In the genomic region with DNA sequence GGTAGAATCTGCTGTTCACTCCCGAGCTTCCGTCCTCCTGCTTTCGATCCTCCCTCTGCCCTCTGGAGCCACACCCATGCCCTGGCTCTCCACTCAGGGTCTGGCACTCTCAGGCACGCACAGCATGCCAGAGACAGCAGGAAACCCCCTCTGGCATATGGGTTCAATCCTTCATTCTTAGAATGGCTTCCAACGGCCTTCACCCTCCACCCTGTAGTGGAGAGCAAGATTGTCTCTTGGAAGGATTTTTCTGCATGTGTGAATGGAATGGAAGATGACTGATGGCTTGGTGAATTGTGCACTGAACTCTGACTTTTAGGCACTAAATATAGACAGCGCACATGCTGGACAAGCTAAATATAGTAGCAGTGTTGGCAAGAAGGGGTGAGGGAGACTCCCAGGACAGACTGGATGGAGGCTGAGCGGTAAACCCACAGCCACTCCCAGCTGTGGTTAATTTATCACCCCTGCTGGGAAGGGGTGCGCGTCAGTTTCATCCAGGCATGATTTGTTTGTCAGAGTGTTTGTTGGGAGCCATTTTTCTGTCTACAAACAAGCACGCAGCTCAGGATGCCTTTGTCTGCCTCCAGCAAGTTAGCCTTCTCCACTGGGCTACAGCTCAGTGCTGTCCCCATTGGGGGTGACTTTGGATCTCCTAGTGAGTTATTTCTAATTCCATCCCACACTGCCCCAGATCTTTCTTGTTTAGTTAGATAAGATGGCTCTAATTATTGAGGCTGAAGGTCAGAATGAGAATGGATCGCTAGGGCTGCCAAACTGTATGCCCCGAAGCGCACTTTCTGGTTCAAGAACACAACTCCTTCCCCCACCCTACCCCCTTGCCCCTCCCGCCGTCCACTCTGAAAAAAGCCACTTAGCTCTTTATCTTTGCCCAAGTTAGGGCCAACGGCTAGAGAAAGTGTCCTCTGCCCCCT, we compare ENCODE assay signal across 9 mouse cellular contexts. TPM values are rescaled to one million over a fixed set of nuclear protein-coding genes. Genes with fewer than 3 reads are reported as not detected.
DNase-seq lines count a peak whose midpoint lies in the region; ATAC-seq and TF ChIP-seq lines count a peak whose summit lies in the region.
"Had no signal": no experiment of that assay in that cellular context is flagged by ENCODE, and none has a peak within 500 bp of the region (broad histone marks: within the 10 kb centered on the region; RNA-seq: fewer than 3 reads in every experiment).

No protein-coding gene starts in this region.

- TF ChIP-seq CTCF in lung, postnatal 0 days (IDR thresholded peaks at IDR 0.05): no peak

- peaks cover 18% of the 10 kb centered on the region for H3K27me3 ChIP-seq in forebrain, embryonic 10.5 days (ENCODE audit: poor library complexity, severe bottlenecking)
- H3K27me3 ChIP-seq in forebrain, embryonic 13.5 days: no peaks in the 10 kb centered on the region
- no peaks in the 10 kb centered on the region for H3K27me3 ChIP-seq in lung, postnatal 0 days (replicated peaks; ENCODE audit: insufficient read depth, low read length)
- H3K27me3 ChIP-seq in stomach, embryonic 16.5 days (ENCODE audit: control insufficient read depth, insufficient read depth, low read length): no peaks in the 10 kb centered on the region

- no peak; the same call in 1 of the 2 replicates for TF ChIP-seq EP300 in lung, postnatal 0 days (IDR thresholded peaks at IDR 0.05)

- H3K4me2 ChIP-seq in forebrain, embryonic 13.5 days: no peak overlapping the region
- 0 out of 2 replicates have a peak overlapping the region, but pooled peaks have one; percentile 19 for H3K4me2 ChIP-seq in lung, postnatal 0 days (replicated peaks; ENCODE audit: low read depth, low read length)
- no peak overlapping the region for H3K4me2 ChIP-seq in stomach, embryonic 16.5 days (ENCODE audit: low read depth, low read length)

- peaks cover 29% of the 10 kb centered on the region for H3K4me1 ChIP-seq in forebrain, embryonic 10.5 days
- H3K4me1 ChIP-seq in forebrain, embryonic 13.5 days: peaks cover 12% of the 10 kb centered on the region; the same call in 1 of the 2 replicates
- peaks cover 6% of the 10 kb centered on the region; the same call in 1 of the 2 replicates for H3K4me1 ChIP-seq in lung, postnatal 0 days (ENCODE audit: insufficient read depth, low read depth, low read length)
- H3K4me1 ChIP-seq in stomach, embryonic 16.5 days (ENCODE audit: control insufficient read depth, insufficient read depth, low read length): peaks cover 17% of the 10 kb centered on the region; the same call in 1 of the 2 replicates

- H3K9me3 ChIP-seq in forebrain, embryonic 10.5 days: no peaks in the 10 kb centered on the region
- no peaks in the 10 kb centered on the region for H3K9me3 ChIP-seq in forebrain, embryonic 13.5 days (replicated peaks)
- no peaks in the 10 kb centered on the region for H3K9me3 ChIP-seq in lung, postnatal 0 days (ENCODE audit: low read length)
- H3K9me3 ChIP-seq in stomach, embryonic 16.5 days (replicated peaks; ENCODE audit: control insufficient read depth, low read length): no peaks in the 10 kb centered on the region

- H3K27ac ChIP-seq in forebrain, embryonic 10.5 days: 0 out of 2 replicates have a peak overlapping the region, but pooled peaks have one; percentile 20
- H3K27ac ChIP-seq in forebrain, embryonic 13.5 days: no peak overlapping the region
- H3K27ac ChIP-seq in lung, postnatal 0 days (ENCODE audit: low read length): no peak overlapping the region
- no peak overlapping the region; the same call in 1 of the 2 replicates for H3K27ac ChIP-seq in stomach, embryonic 16.5 days (ENCODE audit: low read length)

- no peak overlapping the region for H3K4me3 ChIP-seq in forebrain, embryonic 10.5 days
- H3K4me3 ChIP-seq in forebrain, embryonic 13.5 days: no peak overlapping the region
- no peak overlapping the region for H3K4me3 ChIP-seq in lung, postnatal 0 days (ENCODE audit: low read depth, low read length)
- no peak overlapping the region for H3K4me3 ChIP-seq in stomach, embryonic 16.5 days (replicated peaks; ENCODE audit: low read length)

- WGBS in forebrain, embryonic 10.5 days: 59% methylated on average over 16 of the region's 16 CpGs
- WGBS in forebrain, embryonic 13.5 days: 64% methylated on average over 16 of the region's 16 CpGs
- WGBS in lung, postnatal 0 days: 37% methylated on average over 16 of the region's 16 CpGs
- WGBS in stomach, embryonic 16.5 days: 40% methylated on average over 16 of the region's 16 CpGs

- no peak for DNase-seq in forebrain, embryonic 10.5 days (ENCODE audit: extremely low spot score, low spot score)
- peak; percentile 24 for DNase-seq in embryo, embryonic 10.5 days (ENCODE audit: low spot score)
- DNase-seq in heart, postnatal 4 days: peak; percentile 52
- peak; percentile 79 for DNase-seq in lung, postnatal 0 days (ENCODE audit: low spot score)
- no peak for DNase-seq in T-cell, adult 2 months (ENCODE audit: low spot score)
- DNase-seq in frontal cortex, adult 2 months (ENCODE audit: extremely low spot score in 1 of 2, low spot score in 1 of 2): no peak

- H3K9ac ChIP-seq in forebrain, embryonic 13.5 days: no peak overlapping the region
- H3K9ac ChIP-seq in lung, postnatal 0 days (replicated peaks; ENCODE audit: low read depth): no peak overlapping the region
- no peak overlapping the region for H3K9ac ChIP-seq in stomach, embryonic 16.5 days (ENCODE audit: low read length)

- ATAC-seq in forebrain, embryonic 13.5 days: no peak
- peak; percentile 74 for ATAC-seq in lung, postnatal 0 days
- ATAC-seq in stomach, embryonic 16.5 days (ENCODE audit: insufficient read depth, low FRiP score): 0 out of 2 replicates have a peak, but pooled peaks have one; percentile 16

- H3K36me3 ChIP-seq in forebrain, embryonic 10.5 days (replicated peaks): no peaks in the 10 kb centered on the region
- H3K36me3 ChIP-seq in forebrain, embryonic 13.5 days (ENCODE audit: poor library complexity, severe bottlenecking): no peaks in the 10 kb centered on the region
- no peaks in the 10 kb centered on the region for H3K36me3 ChIP-seq in lung, postnatal 0 days (ENCODE audit: insufficient read depth, low read length)
- no peaks in the 10 kb centered on the region for H3K36me3 ChIP-seq in stomach, embryonic 16.5 days (ENCODE audit: control insufficient read depth, insufficient read depth, low read length)

RNA-seq across cellular contexts. Expression of a gene that starts 38.8 kb away (rescaled TPM):
- not detected in 2 replicates for polyA plus RNA-seq in forebrain, embryonic 10.5 days (2016; fragmentation: Nextera tagmentation; extraction: Ambion mirVana)
- polyA plus RNA-seq in forebrain, embryonic 13.5 days (2015; fragmentation: Nextera tagmentation; extraction: Ambion mirVana): not detected in 2 replicates
- total RNA-seq in heart, postnatal 4 days (2021): not detected
- not detected in 2 replicates for polyA plus RNA-seq in lung, postnatal 0 days (2015; fragmentation: Nextera tagmentation; extraction: Ambion mirVana)
- not detected in 2 replicates for polyA plus RNA-seq in stomach, embryonic 16.5 days (2015; fragmentation: Nextera tagmentation; extraction: Ambion mirVana)
- not detected in 2 replicates for polyA plus RNA-seq in frontal cortex, adult 2 months (2012; rRNA removed)
- polyA plus RNA-seq: cortical plate, adult 2 months had no signal

Comparison
In these comparisons a context has a peak if more than half of its experiments do, and no peak if none do; other contexts are left out.
1. DNase-seq: peak in embryo, embryonic 10.5 days (single experiment), heart, postnatal 4 days (single experiment) and lung, postnatal 0 days (single experiment); none in forebrain, embryonic 10.5 days (single experiment), T-cell, adult 2 months (single experiment) and frontal cortex, adult 2 months (0 of 2).